Mouse (Mus musculus) liver, embryonic 16.5 days (tissue): ENCODE measurements around the gene Ina. TPM values are rescaled to one million over a fixed set of nuclear protein-coding genes. Genes with fewer than 3 reads are reported as not detected.
A peak's percentile ranks its signal among the peaks of the same experiment; 100 is the strongest.

Experiments
- ATAC-seq: fragments of 200-750 bp; cut with Nextera tagmentation; 2 replicates; pipeline ENCODE4 v1.8.0; 2017; ENCODE audit warnings: low read depth, mild to moderate bottlenecking, moderate number of reproducible peaks, moderate library complexity
- H3K27ac ChIP-seq: fragments of 300-500 bp; sonication (generic); 2 replicates; pipeline ENCODE4 v1.5.1; 2014; ENCODE audit warnings: mild to moderate bottlenecking, low read length
- H3K27me3 ChIP-seq: fragments of 300-500 bp; sonication (generic); 2 replicates; pipeline ENCODE4 v1.6.1; 2014; ENCODE audit warnings: low read depth, low read length, mixed read lengths; ENCODE audit not compliant: control insufficient read depth, insufficient read depth
- H3K36me3 ChIP-seq: fragments of 300-500 bp; sonication (generic); 2 replicates; pipeline ENCODE4 v1.6.1; 2014; ENCODE audit warnings: mild to moderate bottlenecking; ENCODE audit not compliant: control insufficient read depth, insufficient read depth
- H3K4me1 ChIP-seq: fragments of 300-500 bp; sonication (generic); 2 replicates; pipeline ENCODE4 v1.6.1; 2014; ENCODE audit warnings: low read depth, low read length, mixed read lengths; ENCODE audit not compliant: control insufficient read depth
- H3K4me2 ChIP-seq: fragments of 300-500 bp; sonication (generic); 2 replicates; pipeline ENCODE4 v1.6.1; 2014; ENCODE audit warnings: low read depth, low read length, mixed read lengths
- H3K4me3 ChIP-seq: fragments of 300-500 bp; sonication (generic); 2 replicates; pipeline ENCODE4 v1.5.1; 2014; ENCODE audit warnings: low read depth, mild to moderate bottlenecking, low read length
- H3K9ac ChIP-seq: fragments of 300-500 bp; sonication (generic); 2 replicates; pipeline ENCODE4 v1.6.1; 2014; ENCODE audit warnings: low read depth, low read length
- H3K9me3 ChIP-seq: fragments of 300-500 bp; sonication (generic); replicated peaks from 2 replicates; pipeline ENCODE4 v1.6.1; 2016; ENCODE audit warnings: low read length; ENCODE audit not compliant: control insufficient read depth
- WGBS: fragments of 180-500 bp; shearing (Covaris S2); extraction: QIAGEN DNeasy Blood & Tissue Kit; methylation state at CpG from one replicate; pipeline ENCODE4 v1.1.7; 2014; ENCODE audit not compliant: insufficient replicate concordance; 5-methylcytosine and 5-hydroxymethylcytosine counted together
- polyA plus RNA-seq: library from polyadenylated mRNA; unstranded; fragments of >200 nt; fragmentation: Nextera tagmentation; extraction: Ambion mirVana; gene quantifications from 2 replicates; pipeline ENCODE4 v1.2.1, GENCODE M21; 2015

Ina gene
- polyA plus RNA-seq, 1 experiment from 2014 or later, result 0.09 TPM

DNA sequence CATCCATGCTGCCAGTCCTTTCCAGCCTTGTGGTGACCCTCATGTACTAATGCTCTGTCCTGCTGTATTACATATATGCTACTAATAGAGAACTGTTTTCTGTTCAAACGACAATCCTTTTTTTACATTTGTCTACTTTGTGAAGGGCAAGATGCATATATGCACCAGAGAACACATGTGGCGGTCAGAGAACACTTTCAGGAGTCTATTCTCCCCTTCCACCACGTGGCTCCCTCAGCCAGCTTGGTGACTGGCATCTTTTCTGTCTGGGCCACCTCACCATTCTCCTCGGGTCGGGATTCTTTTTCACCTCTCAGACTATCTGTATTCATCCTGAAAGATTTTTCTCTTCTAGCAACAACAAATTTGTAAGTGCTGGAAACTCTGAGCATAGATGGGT is 8.6 kb upstream of the Ina start:
- Histone ChIP-seq H3K36me3 (no peaks in the 10 kb centered on the region), H3K4me2 (no peak overlapping the region), H3K9ac (no peak overlapping the region), H3K9me3 (no peaks in the 10 kb centered on the region), H3K27ac (no peak overlapping the region), H3K4me3 (no peak overlapping the region), H3K27me3 (peaks cover 3% of the 10 kb centered on the region), H3K4me1 (no peaks in the 10 kb centered on the region)
- ATAC-seq, result no peak
- 48% methylated on average over 5 of the region's 5 CpGs for WGBS

DNA sequence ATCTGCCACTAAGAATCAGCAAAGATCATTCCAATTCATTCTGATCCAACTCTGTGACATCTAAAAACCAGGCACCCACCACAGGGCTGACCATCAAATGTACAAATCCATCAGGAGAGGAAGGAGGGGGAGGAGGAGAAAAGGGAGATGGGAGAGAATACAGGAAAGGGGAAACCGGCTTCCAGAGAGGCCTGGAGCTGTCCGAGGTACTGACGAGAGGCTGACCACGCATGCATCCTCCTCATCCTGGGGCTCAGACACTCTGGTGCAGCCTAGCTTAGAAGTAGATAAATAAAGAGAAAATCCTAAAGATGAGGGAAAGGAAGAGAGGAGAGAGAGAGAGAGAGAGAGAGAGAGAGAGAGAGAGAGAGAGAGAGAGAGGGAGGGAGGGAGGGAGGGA is 8.2 kb upstream of the Ina start:
- H3K4me3 ChIP-seq, result no peak overlapping the region
- 6% methylated on average over 4 of the region's 4 CpGs for WGBS
- no peaks in the 10 kb centered on the region for H3K4me1 ChIP-seq
- no peak overlapping the region for H3K9ac ChIP-seq
- no peaks in the 10 kb centered on the region for H3K9me3 ChIP-seq
- ATAC-seq, result no peak
- H3K36me3 ChIP-seq, result no peaks in the 10 kb centered on the region
- no peak overlapping the region for H3K4me2 ChIP-seq
- no peak overlapping the region for H3K27ac ChIP-seq
- peaks cover 3% of the 10 kb centered on the region for H3K27me3 ChIP-seq

GRCm38 (mm10) chr19:47009420-47009819 is 5.1 kb upstream of the Ina start:
- no peak overlapping the region for H3K9ac ChIP-seq
- H3K27ac ChIP-seq, result no peak overlapping the region
- H3K4me2 ChIP-seq, result no peak overlapping the region
- no peaks in the 10 kb centered on the region for H3K4me1 ChIP-seq
- peaks cover 24% of the 10 kb centered on the region for H3K27me3 ChIP-seq
- no peak for ATAC-seq
- 59% methylated on average over 7 of the region's 7 CpGs for WGBS
- H3K9me3 ChIP-seq, result no peaks in the 10 kb centered on the region
- no peaks in the 10 kb centered on the region for H3K36me3 ChIP-seq
- no peak overlapping the region for H3K4me3 ChIP-seq

GRCm38 (mm10) chr19:47009943-47010342 is 4.6 kb upstream of the Ina start:
- H3K4me1 ChIP-seq, result peaks cover 5% of the 10 kb centered on the region
- ATAC-seq, result no peak
- H3K9ac ChIP-seq, result no peak overlapping the region
- peaks cover 29% of the 10 kb centered on the region for H3K27me3 ChIP-seq
- H3K4me3 ChIP-seq, result no peak overlapping the region
- 63% methylated on average over 5 of the region's 5 CpGs for WGBS
- no peak overlapping the region for H3K27ac ChIP-seq
- H3K4me2 ChIP-seq, result no peak overlapping the region
- H3K9me3 ChIP-seq, result no peaks in the 10 kb centered on the region
- H3K36me3 ChIP-seq, result no peaks in the 10 kb centered on the region

GRCm38 (mm10) chr19:47012521-47013130 is 1.9 kb upstream of the Ina start:
- Histone ChIP-seq H3K9ac (no peak overlapping the region), H3K4me3 (no peak overlapping the region), H3K36me3 (no peaks in the 10 kb centered on the region), H3K4me2 (no peak overlapping the region), H3K27me3 (peaks cover 52% of the 10 kb centered on the region), H3K4me1 (peaks cover 10% of the 10 kb centered on the region), H3K9me3 (no peaks in the 10 kb centered on the region), H3K27ac (no peak overlapping the region)
- ATAC-seq, result no peak
- WGBS, result 71% methylated on average over 15 of the region's 15 CpGs

DNA sequence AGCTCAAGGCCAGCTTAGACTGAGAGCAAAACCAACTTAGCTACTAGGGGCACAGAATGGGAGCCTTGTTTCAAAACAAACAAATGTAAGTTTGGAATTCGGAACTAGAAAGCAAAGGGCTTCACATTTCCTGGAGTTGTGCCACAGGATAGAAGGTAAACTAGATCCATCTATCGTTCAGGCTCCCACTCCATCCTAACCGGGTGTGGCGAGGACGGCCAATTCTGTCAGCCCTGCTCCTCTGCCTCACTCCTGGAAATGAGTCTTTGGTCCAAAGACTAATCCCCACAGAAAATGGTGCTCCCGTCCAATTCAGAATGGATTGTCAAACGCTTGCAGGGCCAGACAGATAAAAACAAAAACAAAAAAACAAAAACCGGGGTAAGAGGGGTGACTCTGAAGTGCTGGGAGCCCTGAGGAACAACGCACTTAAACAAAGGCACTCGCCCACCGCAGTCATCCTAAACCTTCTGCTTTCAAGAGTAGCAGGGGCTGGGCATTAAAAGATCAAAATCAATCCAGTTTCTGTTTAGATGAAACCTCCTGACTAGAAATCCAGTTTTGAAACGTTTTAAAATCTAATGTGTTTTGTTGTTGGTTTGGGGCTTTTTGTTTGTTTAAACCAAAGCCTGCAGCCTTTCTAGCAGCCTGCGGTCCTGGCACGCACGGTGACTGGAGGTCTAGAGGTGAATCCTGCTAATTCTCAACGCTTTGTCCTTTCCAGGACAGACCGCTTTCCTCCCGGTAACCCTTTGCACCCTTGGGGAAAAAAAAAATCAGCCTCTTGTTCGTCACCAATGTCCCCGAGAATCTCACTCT is 949 bp upstream of the Ina start:
- Histone ChIP-seq H3K4me3 (no peak overlapping the region), H3K27me3 (peaks cover 58% of the 10 kb centered on the region), H3K36me3 (no peaks in the 10 kb centered on the region), H3K4me1 (peaks cover 10% of the 10 kb centered on the region), H3K9ac (no peak overlapping the region), H3K27ac (no peak overlapping the region), H3K9me3 (no peaks in the 10 kb centered on the region), H3K4me2 (no peak overlapping the region)
- 13% methylated on average over 20 of the region's 20 CpGs for WGBS
- no peak for ATAC-seq

- H3K4me3 ChIP-seq, result peak overlapping the region; percentile 44; the same call in 1 of the 2 replicates
- ATAC-seq, result no peak
- 5% methylated on average over 11 of the region's 11 CpGs for WGBS
- no peaks in the 10 kb centered on the region for H3K9me3 ChIP-seq
- no peak overlapping the region for H3K27ac ChIP-seq
- H3K27me3 ChIP-seq, result peaks cover 61% of the 10 kb centered on the region
- peaks cover 10% of the 10 kb centered on the region for H3K4me1 ChIP-seq
- H3K36me3 ChIP-seq, result no peaks in the 10 kb centered on the region
- no peak overlapping the region for H3K9ac ChIP-seq
- H3K4me2 ChIP-seq, result peak overlapping the region; percentile 60
These were observed 395 bp upstream of the Ina start for GRCm38 (mm10) chr19:47014159-47014446.

GRCm38 (mm10) chr19:47015396-47015795 is 898 bp downstream of the Ina start:
- H3K36me3 ChIP-seq, result no peaks in the 10 kb centered on the region
- H3K27me3 ChIP-seq, result peaks cover 64% of the 10 kb centered on the region
- H3K4me3 ChIP-seq, result peak overlapping the region; percentile 44
- H3K9me3 ChIP-seq, result no peaks in the 10 kb centered on the region
- peaks cover 10% of the 10 kb centered on the region for H3K4me1 ChIP-seq
- no peak for ATAC-seq
- H3K27ac ChIP-seq, result no peak overlapping the region
- WGBS, result 5% methylated on average over 37 of the region's 37 CpGs
- peak overlapping the region; percentile 60 for H3K4me2 ChIP-seq
- H3K9ac ChIP-seq, result no peak overlapping the region

GRCm38 (mm10) chr19:47015965-47016364 is 1.5 kb downstream of the Ina start:
- WGBS, result 6% methylated on average over 9 of the region's 9 CpGs
- H3K27me3 ChIP-seq, result peaks cover 64% of the 10 kb centered on the region

More at GRCm38 (mm10) chr19:47015965-47016364, 1.5 kb downstream of the Ina start:
- ATAC-seq, result no peak
- no peak overlapping the region for H3K4me3 ChIP-seq
- H3K9ac ChIP-seq, result no peak overlapping the region
- no peaks in the 10 kb centered on the region for H3K9me3 ChIP-seq
- peaks cover 10% of the 10 kb centered on the region for H3K4me1 ChIP-seq
- H3K4me2 ChIP-seq, result no peak overlapping the region
- no peak overlapping the region for H3K27ac ChIP-seq
- H3K36me3 ChIP-seq, result no peaks in the 10 kb centered on the region
